10 mouse cellular contexts compared by ENCODE assay signal in the genomic region with DNA sequence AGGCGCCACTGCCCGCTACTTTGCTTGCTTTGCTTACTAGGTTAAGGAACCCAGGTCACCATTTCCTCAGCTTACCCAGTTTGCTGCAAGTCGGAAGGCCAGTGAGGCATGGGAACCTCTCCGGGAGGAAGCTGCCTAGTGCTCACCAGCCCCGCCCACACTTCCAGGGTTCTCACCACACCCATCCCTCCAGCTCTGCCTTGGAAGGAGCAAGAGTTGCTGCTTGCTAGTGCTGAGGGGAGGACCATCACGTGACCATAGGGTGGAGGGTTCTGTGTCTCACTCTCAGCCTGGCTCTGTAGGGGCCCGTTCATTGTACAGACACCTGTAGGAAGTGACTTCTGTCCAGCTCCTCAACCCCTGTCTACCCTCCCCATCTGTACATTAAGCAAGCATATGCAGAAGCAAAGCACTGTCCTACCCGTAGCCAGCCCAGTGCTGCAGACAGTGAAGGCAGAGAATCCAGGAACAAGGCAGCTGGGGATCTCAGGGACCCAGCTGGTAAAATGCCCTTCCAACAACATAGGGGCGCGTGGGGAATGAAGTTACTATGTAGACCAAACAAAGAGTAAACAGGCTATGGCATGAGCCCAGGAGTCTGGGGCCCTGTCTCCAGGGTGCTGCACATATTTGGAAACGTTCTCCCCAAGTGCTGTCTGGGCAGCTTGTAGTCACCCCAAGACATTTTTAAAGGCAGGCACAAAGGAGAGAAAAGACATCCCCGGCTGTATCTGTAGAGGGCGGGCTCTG. TPM values are rescaled to one million over a fixed set of nuclear protein-coding genes. Genes with fewer than 3 reads are reported as not detected.
DNase-seq lines count a peak whose midpoint lies in the region; ATAC-seq lines count a peak whose summit lies in the region.
"Had no signal": no experiment of that assay in that cellular context is flagged by ENCODE, and none has a peak within 500 bp of the region (broad histone marks: within the 10 kb centered on the region; RNA-seq: fewer than 3 reads in every experiment).

No protein-coding gene starts in this region.

- no peak overlapping the region for H3K4me2 ChIP-seq in limb, embryonic 15.5 days
- H3K4me2 ChIP-seq: hindbrain, embryonic 13.5 days had no signal

- no peak overlapping the region for H3K4me3 ChIP-seq in limb, embryonic 15.5 days
- H3K4me3 ChIP-seq in limb, embryonic 10.5 days, result no peak overlapping the region
- H3K4me3 ChIP-seq: hindbrain, embryonic 13.5 days had no signal

- H3K27me3 ChIP-seq in limb, embryonic 15.5 days, result no peaks in the 10 kb centered on the region
- H3K27me3 ChIP-seq in limb, embryonic 10.5 days (ENCODE audit: low read depth, poor library complexity, severe bottlenecking), result no peaks in the 10 kb centered on the region
- H3K27me3 ChIP-seq: hindbrain, embryonic 13.5 days had no signal

- ATAC-seq in limb, embryonic 15.5 days (ENCODE audit: insufficient number of reproducible peaks, low FRiP score, low TSS enrichment, low read depth), result 0 out of 2 replicates have a peak, but pooled peaks have one; percentile 48
- ATAC-seq in erythroid progenitor cell, adult 5-6 weeks (replicated peaks; ENCODE audit: low FRiP score, poor library complexity, severe bottlenecking), result 0 out of 2 replicates have a peak, but pooled peaks have one; percentile 21

- WGBS in limb, embryonic 15.5 days, result 73% methylated on average over 13 of the region's 13 CpGs
- 78% methylated on average over 13 of the region's 13 CpGs for WGBS in limb, embryonic 10.5 days

- DNase-seq in limb, embryonic 10.5 days (ENCODE audit: low spot score), result no peak
- DNase-seq in NIH3T3 (ENCODE audit: low read depth), result peak; percentile 28
- DNase-seq in lung, postnatal 4 days, result peak; percentile 64 to 73
- DNase-seq in right cerebral cortex, adult 18-20 months, result no peak
- no peak for DNase-seq in Muller cell, postnatal 12 days (ENCODE audit: inconsistent ontology term)
- DNase-seq: kidney, postnatal 4 days; right cerebral cortex, postnatal 25 days had no signal

- H3K9me3 ChIP-seq in limb, embryonic 15.5 days, result no peaks in the 10 kb centered on the region
- no peaks in the 10 kb centered on the region for H3K9me3 ChIP-seq in limb, embryonic 10.5 days (replicated peaks)
- H3K9me3 ChIP-seq: hindbrain, embryonic 13.5 days had no signal

- H3K9ac ChIP-seq in limb, embryonic 15.5 days, result no peak overlapping the region
- H3K9ac ChIP-seq: hindbrain, embryonic 13.5 days had no signal

- H3K4me1 ChIP-seq in limb, embryonic 15.5 days, result peaks cover 15% of the 10 kb centered on the region
- H3K4me1 ChIP-seq in limb, embryonic 10.5 days, result peaks cover 8% of the 10 kb centered on the region

- no peaks in the 10 kb centered on the region for H3K36me3 ChIP-seq in limb, embryonic 15.5 days
- no peaks in the 10 kb centered on the region for H3K36me3 ChIP-seq in limb, embryonic 10.5 days

- H3K27ac ChIP-seq in limb, embryonic 15.5 days, result peak overlapping the region; percentile 33; the same call in 1 of the 2 replicates
- no peak overlapping the region for H3K27ac ChIP-seq in limb, embryonic 10.5 days
- H3K27ac ChIP-seq: hindbrain, embryonic 13.5 days had no signal

RNA-seq across cellular contexts. Expression of a gene that starts 40.2 kb away (rescaled TPM):
- 111 and 127 TPM in 2 replicates for polyA plus RNA-seq in limb, embryonic 15.5 days (2015; fragmentation: Nextera tagmentation; extraction: Ambion mirVana)
- 38.7 and 38.8 TPM in 2 replicates for polyA plus RNA-seq in limb, embryonic 10.5 days (2016; fragmentation: Nextera tagmentation; extraction: Ambion mirVana)
- 16.6 and 24.7 TPM in 2 replicates for total RNA-seq in erythroid progenitor cell, adult 5-6 weeks (2015; ENCODE audit: low replicate concordance)
- total RNA-seq in erythroid progenitor cell, adult 5-6 weeks (2017; ENCODE audit: low replicate concordance), result 10.5 and 14.0 TPM in 2 replicates

Comparison
In these comparisons a context has a peak if more than half of its experiments do, and no peak if none do; other contexts are left out.
1. DNase-seq: peak in NIH3T3 (single experiment) and lung, postnatal 4 days (2 of 2); none in limb, embryonic 10.5 days (single experiment), right cerebral cortex, adult 18-20 months (single experiment) and Muller cell, postnatal 12 days (single experiment).